ENCODE assay signal across 21 mouse cellular contexts in genomic region chr7:144663566-144663965, GRCm38 (mm10).
DNase-seq lines count a peak whose midpoint lies in the region; ATAC-seq lines count a peak whose summit lies in the region.
"Had no signal": no experiment of that assay in that cellular context is flagged by ENCODE, and none has a peak within 500 bp of the region (broad histone marks: within the 10 kb centered on the region; RNA-seq: fewer than 3 reads in every experiment).

No protein-coding gene starts in this region.

- H3K4me3 ChIP-seq in embryonic facial prominence, embryonic 10.5 days = no peak overlapping the region
- H3K4me3 ChIP-seq in kidney, embryonic 14.5 days (ENCODE audit: low read length) = no peak overlapping the region
- no peak overlapping the region for H3K4me3 ChIP-seq in intestine, embryonic 16.5 days (ENCODE audit: low read length)
- H3K4me3 ChIP-seq: embryonic facial prominence, embryonic 15.5 days; gastrocnemius, adult 2 months; heart, embryonic 13.5 days; hindbrain, embryonic 15.5 days had no signal

- peaks cover 10% of the 10 kb centered on the region; the same call in 1 of the 2 replicates for H3K36me3 ChIP-seq in embryonic facial prominence, embryonic 10.5 days (replicated peaks)
- no peaks in the 10 kb centered on the region; the same call in 1 of the 2 replicates for H3K36me3 ChIP-seq in kidney, embryonic 14.5 days (ENCODE audit: control insufficient read depth, insufficient read depth, low read length)
- H3K36me3 ChIP-seq in intestine, embryonic 16.5 days (ENCODE audit: control insufficient read depth, insufficient read depth, low read length) = no peaks in the 10 kb centered on the region
- H3K36me3 ChIP-seq: embryonic facial prominence, embryonic 15.5 days; heart, embryonic 13.5 days; hindbrain, embryonic 15.5 days had no signal

- peak; percentile 75 for ATAC-seq in kidney, embryonic 14.5 days (ENCODE audit: low FRiP score, low TSS enrichment)
- ATAC-seq in intestine, embryonic 16.5 days = no peak
- ATAC-seq: intestine, postnatal 0 days; liver, postnatal 0 days; midbrain, embryonic 16.5 days had no signal

- no peak overlapping the region for H3K4me2 ChIP-seq in kidney, embryonic 14.5 days (replicated peaks; ENCODE audit: low read depth, low read length)
- H3K4me2 ChIP-seq in intestine, embryonic 16.5 days (ENCODE audit: low read depth, low read length) = no peak overlapping the region
- H3K4me2 ChIP-seq: embryonic facial prominence, embryonic 15.5 days; heart, embryonic 13.5 days; hindbrain, embryonic 15.5 days had no signal

- peak; percentile 12 for DNase-seq in kidney, adult 11 months
- DNase-seq in kidney, adult 18-20 months = no peak
- DNase-seq in embryonic facial prominence, embryonic 10.5 days (ENCODE audit: low spot score) = no peak
- DNase-seq in kidney, postnatal 36 days = peak; percentile 25 to 49
- DNase-seq in T-cell, adult 2 months (ENCODE audit: low spot score) = no peak
- no peak for DNase-seq in adrenal gland, postnatal 4 days (ENCODE audit: low spot score in 2 of 2)
- DNase-seq: B cell, adult 2 months; cerebellum, postnatal 10 days; gastrocnemius, adult 2 months; heart, adult 11 months; left cerebral cortex, postnatal 4 days; liver, postnatal 0 days; right cerebral cortex, postnatal 4 days; thymus, postnatal 4 days had no signal

- peaks cover 46% of the 10 kb centered on the region for H3K27me3 ChIP-seq in embryonic facial prominence, embryonic 10.5 days (replicated peaks; ENCODE audit: low read depth, poor library complexity, severe bottlenecking)
- H3K27me3 ChIP-seq in kidney, embryonic 14.5 days (ENCODE audit: control insufficient read depth, insufficient read depth, low read length) = no peaks in the 10 kb centered on the region
- no peaks in the 10 kb centered on the region for H3K27me3 ChIP-seq in intestine, embryonic 16.5 days (replicated peaks; ENCODE audit: control insufficient read depth, insufficient read depth, low read length)
- H3K27me3 ChIP-seq: embryonic facial prominence, embryonic 15.5 days; heart, embryonic 13.5 days; hindbrain, embryonic 15.5 days had no signal

- peaks cover 50% of the 10 kb centered on the region for H3K4me1 ChIP-seq in embryonic facial prominence, embryonic 10.5 days
- peaks cover 25% of the 10 kb centered on the region for H3K4me1 ChIP-seq in kidney, embryonic 14.5 days (ENCODE audit: control insufficient read depth, insufficient read depth, low read length)
- H3K4me1 ChIP-seq in intestine, embryonic 16.5 days (ENCODE audit: control insufficient read depth, insufficient read depth, low read length) = no peaks in the 10 kb centered on the region
- H3K4me1 ChIP-seq: embryonic facial prominence, embryonic 15.5 days; hindbrain, embryonic 15.5 days had no signal

- H3K9ac ChIP-seq in kidney, embryonic 14.5 days (ENCODE audit: low read depth, low read length) = no peak overlapping the region
- H3K9ac ChIP-seq in intestine, embryonic 16.5 days (ENCODE audit: low read depth, low read length) = no peak overlapping the region
- H3K9ac ChIP-seq: embryonic facial prominence, embryonic 15.5 days; heart, embryonic 13.5 days; hindbrain, embryonic 15.5 days; liver, postnatal 0 days had no signal

- no peaks in the 10 kb centered on the region for H3K9me3 ChIP-seq in embryonic facial prominence, embryonic 10.5 days
- H3K9me3 ChIP-seq in kidney, embryonic 14.5 days (ENCODE audit: control insufficient read depth, low read length) = no peaks in the 10 kb centered on the region
- no peaks in the 10 kb centered on the region for H3K9me3 ChIP-seq in intestine, embryonic 16.5 days (ENCODE audit: control insufficient read depth, low read length)
- H3K9me3 ChIP-seq: embryonic facial prominence, embryonic 15.5 days; heart, embryonic 13.5 days; hindbrain, embryonic 15.5 days had no signal

- H3K27ac ChIP-seq in embryonic facial prominence, embryonic 10.5 days (replicated peaks) = peak overlapping the region; percentile 52
- peak overlapping the region; percentile 69; the same call in 1 of the 2 replicates for H3K27ac ChIP-seq in kidney, embryonic 14.5 days (ENCODE audit: low read depth, low read length)
- no peak overlapping the region for H3K27ac ChIP-seq in intestine, embryonic 16.5 days (ENCODE audit: low read length)
- H3K27ac ChIP-seq: embryonic facial prominence, embryonic 15.5 days; gastrocnemius, adult 2 months; heart, embryonic 13.5 days; hindbrain, embryonic 15.5 days had no signal

- 65% methylated on average over 6 of the region's 6 CpGs for WGBS in embryonic facial prominence, embryonic 10.5 days
- 20% methylated on average over 6 of the region's 6 CpGs for WGBS in kidney, embryonic 14.5 days
- 44% methylated on average over 6 of the region's 6 CpGs for WGBS in intestine, embryonic 16.5 days

Comparison
In these comparisons a context has a peak if more than half of its experiments do, and no peak if none do; other contexts are left out.
1. DNase-seq: peak in kidney, adult 11 months (single experiment) and kidney, postnatal 36 days (2 of 2); none in kidney, adult 18-20 months (single experiment), embryonic facial prominence, embryonic 10.5 days (single experiment), T-cell, adult 2 months (single experiment) and adrenal gland, postnatal 4 days (0 of 2).